ENCODE assay signal across 13 mouse cellular contexts in genomic region chr4:96683474-96683873, GRCm38 (mm10). TPM values are rescaled to one million over a fixed set of nuclear protein-coding genes. Genes with fewer than 3 reads are reported as not detected.
DNase-seq lines count a peak whose midpoint lies in the region; ATAC-seq lines count a peak whose summit lies in the region.
"Had no signal": no experiment of that assay in that cellular context is flagged by ENCODE, and none has a peak within 500 bp of the region (broad histone marks: within the 10 kb centered on the region; RNA-seq: fewer than 3 reads in every experiment).

No protein-coding gene starts in this region.

- H3K4me1 ChIP-seq in limb, embryonic 13.5 days = no peaks in the 10 kb centered on the region; the same call in 1 of the 2 replicates
- H3K4me1 ChIP-seq in limb, embryonic 10.5 days = 0 out of 2 replicates have a peak, but pooled peaks cover 4% of the 10 kb centered on the region
- no peaks in the 10 kb centered on the region for H3K4me1 ChIP-seq in midbrain, embryonic 16.5 days (ENCODE audit: control insufficient read depth, insufficient read depth, low read length)
- H3K4me1 ChIP-seq: heart, embryonic 10.5 days; lung, embryonic 15.5 days had no signal

- ATAC-seq in frontal cortex, adult (ENCODE audit: low TSS enrichment) = peak; percentile 83
- ATAC-seq in limb, embryonic 13.5 days (ENCODE audit: low FRiP score, low read depth) = peak; percentile 61; the same call in 1 of the 2 replicates
- ATAC-seq in common myeloid progenitor, adult 5-6 weeks (replicated peaks; ENCODE audit: low read depth, poor library complexity, severe bottlenecking) = peak; percentile 63
- ATAC-seq in midbrain, embryonic 16.5 days = peak; percentile 76; the same call in 1 of the 2 replicates
- ATAC-seq in activated CD4-positive, CD25-positive, alpha-beta regulatory T cell, adult 4 months = no peak

- H3K27ac ChIP-seq in limb, embryonic 13.5 days = no peak overlapping the region
- H3K27ac ChIP-seq in limb, embryonic 10.5 days = no peak overlapping the region
- H3K27ac ChIP-seq in midbrain, embryonic 16.5 days (ENCODE audit: low read length) = no peak overlapping the region
- H3K27ac ChIP-seq: heart, embryonic 10.5 days; lung, embryonic 15.5 days had no signal

- H3K36me3 ChIP-seq in limb, embryonic 13.5 days = no peaks in the 10 kb centered on the region
- H3K36me3 ChIP-seq in limb, embryonic 10.5 days = no peaks in the 10 kb centered on the region
- no peaks in the 10 kb centered on the region for H3K36me3 ChIP-seq in midbrain, embryonic 16.5 days (ENCODE audit: control insufficient read depth, insufficient read depth, low read length)
- H3K36me3 ChIP-seq: heart, embryonic 10.5 days; lung, embryonic 15.5 days had no signal

- no peak overlapping the region for H3K9ac ChIP-seq in limb, embryonic 13.5 days
- H3K9ac ChIP-seq in midbrain, embryonic 16.5 days (ENCODE audit: low read depth, low read length) = no peak overlapping the region
- H3K9ac ChIP-seq: lung, embryonic 15.5 days had no signal

- no peak overlapping the region for H3K4me3 ChIP-seq in limb, embryonic 13.5 days
- no peak overlapping the region for H3K4me3 ChIP-seq in limb, embryonic 10.5 days
- no peak overlapping the region for H3K4me3 ChIP-seq in midbrain, embryonic 16.5 days (ENCODE audit: low read depth, low read length)
- H3K4me3 ChIP-seq: erythroblast, embryonic 14.5 days; heart, embryonic 10.5 days; lung, embryonic 15.5 days had no signal

- H3K4me2 ChIP-seq in limb, embryonic 13.5 days (replicated peaks) = no peak overlapping the region
- H3K4me2 ChIP-seq in midbrain, embryonic 16.5 days (ENCODE audit: low read length) = no peak overlapping the region
- H3K4me2 ChIP-seq: lung, embryonic 15.5 days had no signal

- DNase-seq in frontal cortex, postnatal 10 days (ENCODE audit: low spot score in 2 of 2) = no peak
- no peak for DNase-seq in limb, embryonic 10.5 days (ENCODE audit: low spot score)
- DNase-seq in adrenal gland, adult 8-10 months = no peak
- DNase-seq: layer of hippocampus, adult 9-11 months had no signal

- 33% methylated on average over 2 of the region's 2 CpGs for WGBS in limb, embryonic 13.5 days
- 56% methylated on average over 2 of the region's 2 CpGs for WGBS in limb, embryonic 10.5 days
- WGBS in midbrain, embryonic 16.5 days = 48% methylated on average over 2 of the region's 2 CpGs

- no peaks in the 10 kb centered on the region for H3K9me3 ChIP-seq in limb, embryonic 13.5 days
- no peaks in the 10 kb centered on the region for H3K9me3 ChIP-seq in limb, embryonic 10.5 days (replicated peaks)
- H3K9me3 ChIP-seq in midbrain, embryonic 16.5 days (replicated peaks; ENCODE audit: control insufficient read depth, low read length, poor library complexity, severe bottlenecking) = no peaks in the 10 kb centered on the region
- H3K9me3 ChIP-seq: heart, embryonic 10.5 days; lung, embryonic 15.5 days had no signal

- no peaks in the 10 kb centered on the region for H3K27me3 ChIP-seq in limb, embryonic 13.5 days
- H3K27me3 ChIP-seq in limb, embryonic 10.5 days (ENCODE audit: low read depth, poor library complexity, severe bottlenecking) = no peaks in the 10 kb centered on the region
- H3K27me3 ChIP-seq in midbrain, embryonic 16.5 days (ENCODE audit: control insufficient read depth, insufficient read depth, low read depth, low read length) = no peaks in the 10 kb centered on the region
- H3K27me3 ChIP-seq: lung, embryonic 15.5 days had no signal

RNA-seq across cellular contexts. Expression of gene Cyp2j5, which starts 19.5 kb away (rescaled TPM):
- not detected in 2 replicates for polyA plus RNA-seq in limb, embryonic 13.5 days (2015; fragmentation: Nextera tagmentation; extraction: Ambion mirVana)
- polyA plus RNA-seq in limb, embryonic 10.5 days (2016; fragmentation: Nextera tagmentation; extraction: Ambion mirVana) = not detected in 2 replicates
- not detected in 2 replicates for total RNA-seq in common myeloid progenitor, adult 5-6 weeks (2017)
- polyA plus RNA-seq in midbrain, embryonic 16.5 days (2015; fragmentation: Nextera tagmentation; extraction: Ambion mirVana) = not detected in 2 replicates
- not detected for polyA plus RNA-seq in activated CD4-positive, CD25-positive, alpha-beta regulatory T cell, adult 4 months (2017; shearing (Covaris generic))
- under 1 TPM in 2 of 4 experiments, not detected in 2; 0.09 to 0.16 TPM for total RNA-seq in adrenal gland, adult 8-10 months (2022)
- polyA plus RNA-seq: erythroblast, embryonic 14.5 days; heart, embryonic 10.5 days; lung, embryonic 15.5 days; testis, adult 2 months had no signal
